Mouse (Mus musculus): ENCODE results near the gene Slc6a18. TPM values are rescaled to one million over a fixed set of nuclear protein-coding genes. Genes with fewer than 3 reads are reported as not detected.

Gene Slc6a18
- polyA plus RNA-seq (2015; fragmentation: Illumina TruSeq; extraction: RNeasy Lipid Tissue Mini Kit (QIAGEN cat#74804); ENCODE audit: insufficient read depth, low replicate concordance), result not detected

GRCm38 (mm10) chr13:73677853-73678252 lies at the start of gene Slc6a18:
Gene Slc6a18, minus strand, starts transcription at chr13:73678023.

DNA sequence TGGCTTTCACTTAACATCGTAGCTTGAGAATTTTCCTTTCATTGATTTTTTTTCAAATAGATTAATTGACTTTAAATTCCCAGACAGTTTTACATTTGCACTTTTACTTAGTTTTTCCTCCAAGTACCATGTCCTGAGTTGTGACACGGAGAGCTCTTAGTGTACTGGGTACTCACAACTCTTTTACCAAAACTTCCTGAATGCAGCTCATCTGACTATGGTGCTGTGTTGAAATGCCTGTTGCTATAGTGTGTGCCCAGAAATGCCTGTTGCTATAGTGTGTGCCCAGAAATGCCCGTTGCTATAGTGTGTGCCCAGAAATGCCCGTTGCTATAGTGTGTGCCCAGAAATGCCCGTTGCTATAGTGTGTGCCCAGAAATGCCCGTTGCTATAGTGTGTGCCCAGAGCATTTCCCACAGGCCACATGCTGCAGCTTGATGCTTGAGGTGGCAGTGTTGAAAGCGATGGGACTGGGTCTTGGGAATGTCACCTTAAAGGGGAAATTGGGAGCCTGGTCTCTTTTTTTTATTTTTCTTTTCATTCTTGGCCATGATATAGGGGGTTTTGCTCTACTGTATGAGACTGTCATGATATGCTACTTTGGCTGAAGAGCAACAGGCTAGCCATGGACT lies 27.0 kb upstream of the Slc6a18 start, which contains the start of gene Slc6a19:
Gene Slc6a19 (minus strand): TSS at position 172 of the 632 bp plus-strand sequence.

GRCm38 (mm10) chr13:73626745-73627549 lies 50.9 kb downstream of the Slc6a18 start, which contains the start of gene Tert:
Gene Tert, plus strand, starts transcription at chr13:73626911.

Other genes starting within 250 kb of the Slc6a18 start
- 71.6 TPM for gene Lpcat1, start 210.8 kb downstream of the Slc6a18 start, polyA plus RNA-seq (2015; fragmentation: Illumina TruSeq; extraction: RNeasy Lipid Tissue Mini Kit (QIAGEN cat#74804); ENCODE audit: insufficient read depth, low replicate concordance)
- 0.23 TPM for gene Slc6a3, start 141.3 kb downstream of the Slc6a18 start, polyA plus RNA-seq (2015; fragmentation: Illumina TruSeq; extraction: RNeasy Lipid Tissue Mini Kit (QIAGEN cat#74804); ENCODE audit: insufficient read depth, low replicate concordance)
- gene Clptm1l, start 74.0 kb downstream of the Slc6a18 start, polyA plus RNA-seq (2015; fragmentation: Illumina TruSeq; extraction: RNeasy Lipid Tissue Mini Kit (QIAGEN cat#74804); ENCODE audit: insufficient read depth, low replicate concordance), result 130 TPM
- 2.9 TPM for gene Tert, start 51.1 kb downstream of the Slc6a18 start, polyA plus RNA-seq (2015; fragmentation: Illumina TruSeq; extraction: RNeasy Lipid Tissue Mini Kit (QIAGEN cat#74804); ENCODE audit: insufficient read depth, low replicate concordance)
- 3.5 TPM for gene Slc6a19, start 26.8 kb upstream of the Slc6a18 start, polyA plus RNA-seq (2015; fragmentation: Illumina TruSeq; extraction: RNeasy Lipid Tissue Mini Kit (QIAGEN cat#74804); ENCODE audit: insufficient read depth, low replicate concordance)
- 38.9 TPM for gene Slc12a7, start 55.1 kb upstream of the Slc6a18 start, polyA plus RNA-seq (2015; fragmentation: Illumina TruSeq; extraction: RNeasy Lipid Tissue Mini Kit (QIAGEN cat#74804); ENCODE audit: insufficient read depth, low replicate concordance)
- gene Nkd2, start 169.6 kb upstream of the Slc6a18 start, polyA plus RNA-seq (2015; fragmentation: Illumina TruSeq; extraction: RNeasy Lipid Tissue Mini Kit (QIAGEN cat#74804); ENCODE audit: insufficient read depth, low replicate concordance), result 2.6 TPM